Mouse (Mus musculus) heart, postnatal 10 days (tissue): ENCODE results near the gene Ttc30a1. TPM values are rescaled to one million over a fixed set of nuclear protein-coding genes. Genes with fewer than 3 reads are reported as not detected.
"Not testable (repeated sequence)": the region's sequence is repeated elsewhere in the genome, so short reads cannot be mapped to it uniquely, and the experiment has no call there.

ENCODE experiments used
- DNase-seq, 2 experiments: peaks; one replicate each; pipeline ENCODE4 v3.0.0; 2021
- intact Hi-C: fragments of 180-260 bp; cut with DNase I; formaldehyde crosslinking; loops from one replicate; pipeline ENCODE4 v1.15.1; 2025
- total RNA-seq, 2 experiments: library from RNA; stranded (reverse); gene quantifications; 2 replicates each; pipeline ENCODE4 v1.2.3; 2021

The Ttc30a1 gene
- total RNA-seq = 1 to 10 TPM; 2.7 to 3.6 TPM

DNA sequence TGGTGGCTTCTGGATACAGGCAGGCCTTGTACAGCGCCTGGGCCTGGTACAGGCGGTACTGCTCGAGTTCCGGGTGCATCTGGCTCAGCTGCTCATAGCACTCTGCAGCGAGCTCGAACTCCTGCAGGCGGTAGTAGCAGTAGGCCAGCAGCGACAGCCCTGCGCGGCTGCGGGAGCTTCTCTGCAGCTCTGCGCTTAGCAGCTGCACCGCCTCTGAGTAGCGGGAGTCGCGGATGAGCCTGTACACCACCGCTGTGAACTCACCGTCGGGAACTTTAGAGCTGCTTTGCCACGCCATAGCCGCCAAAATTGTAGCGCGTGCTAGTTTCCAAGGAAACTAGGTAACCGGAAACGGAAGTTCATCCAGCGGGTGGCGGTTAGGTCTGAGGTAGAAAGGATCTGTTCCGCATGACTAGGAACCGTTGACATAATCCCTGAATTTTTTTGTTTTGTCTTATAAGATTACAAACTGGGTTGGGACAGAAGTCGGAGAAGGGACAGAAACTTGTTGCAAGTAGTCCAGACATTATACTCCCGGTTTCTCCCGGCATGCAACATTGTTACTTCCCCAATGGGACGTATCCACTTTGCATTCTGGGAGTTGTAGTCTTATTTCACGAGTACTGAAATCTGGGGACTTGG lies at the start of gene Ttc30a1:
Gene Ttc30a1 (minus strand): TSS at position 528 of the 642 bp plus-strand sequence.
- intact Hi-C loops = not testable (repeated sequence)
- DNase-seq = peak; percentile 87

DNA sequence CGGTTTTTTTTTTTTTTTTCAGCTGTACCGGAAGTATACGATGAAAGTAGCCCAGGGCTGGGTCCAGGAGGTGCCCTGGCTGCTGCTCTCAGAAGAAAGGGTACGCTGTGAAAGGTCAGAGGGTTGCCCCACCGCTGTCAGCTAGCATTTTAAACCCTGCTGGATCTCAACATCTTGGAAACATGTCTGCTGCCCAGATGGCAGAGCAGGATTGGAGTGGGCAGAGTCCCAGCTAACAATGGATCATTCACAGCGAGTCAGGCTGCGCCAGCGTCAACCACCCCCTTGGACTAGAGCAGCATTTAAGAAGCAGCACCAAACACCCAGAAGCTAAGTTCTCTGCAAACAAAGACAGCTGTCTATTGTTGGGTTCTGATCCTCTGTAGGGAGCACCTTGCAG lies 48.3 kb upstream of the Ttc30a1 start:
- no peak for DNase-seq
- intact Hi-C loops = no loop called here

DNA sequence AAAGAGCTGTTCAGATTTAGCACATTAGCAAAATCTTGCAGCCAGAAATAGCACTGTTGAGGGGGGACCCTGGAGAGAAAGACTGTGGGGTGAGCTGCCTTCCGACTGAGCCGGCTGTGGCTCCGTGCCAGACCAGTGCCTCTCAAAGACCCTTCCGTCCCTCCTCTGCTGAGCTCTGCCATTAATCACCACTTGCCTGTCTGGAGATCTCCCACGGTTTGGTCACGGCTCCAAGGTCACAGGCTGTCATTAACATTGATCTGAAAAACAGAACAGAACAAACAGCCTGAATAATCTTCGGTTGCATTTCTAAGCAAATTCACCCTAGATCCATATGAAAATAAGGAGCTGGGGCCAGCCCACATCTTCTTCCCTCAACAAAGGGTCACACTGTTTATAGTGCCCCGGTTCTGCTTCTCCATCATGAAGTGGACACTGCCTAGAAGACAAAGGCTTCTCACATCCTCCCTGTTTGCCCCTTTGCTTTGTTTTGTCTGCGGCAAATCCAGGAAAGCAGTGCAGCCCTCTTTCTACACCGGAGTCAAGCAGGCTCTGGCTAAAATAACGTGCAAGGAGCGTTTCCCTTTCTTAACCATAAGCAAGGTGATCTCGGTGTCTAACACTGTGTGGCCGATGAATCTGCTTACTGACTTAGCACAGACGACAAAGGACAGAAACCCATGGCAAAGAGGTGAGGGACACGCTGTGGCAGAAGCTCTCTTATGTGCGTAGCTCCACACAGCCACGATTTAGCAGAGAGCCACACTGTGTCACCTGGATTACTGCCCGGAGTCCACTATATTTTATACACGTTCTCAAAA lies 47.5 kb upstream of the Ttc30a1 start:
- DNase-seq = peak; percentile 1 to 8
- intact Hi-C loops = no loop called here

DNA sequence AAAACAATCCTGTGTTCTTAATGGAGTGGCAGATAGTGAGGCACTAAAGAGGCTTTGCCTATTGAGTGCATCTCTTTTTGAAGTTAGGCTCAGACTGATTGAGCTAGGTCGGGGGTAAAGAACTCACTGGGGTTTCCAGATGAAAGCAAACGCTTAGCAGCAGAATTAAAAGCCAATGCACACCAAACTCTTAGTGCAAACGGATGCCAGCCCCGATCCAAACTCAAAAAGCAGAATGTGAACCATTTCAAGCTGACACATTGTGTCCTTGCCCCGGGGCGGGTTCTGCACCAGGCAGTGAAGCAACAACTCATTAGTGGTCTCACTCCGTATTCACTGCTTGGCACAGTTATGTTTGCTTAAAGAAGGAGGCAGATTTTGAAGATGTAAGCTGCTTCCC lies 35.1 kb upstream of the Ttc30a1 start:
- intact Hi-C loops = no loop called here

GRCm38 (mm10) chr2:76016136-76016535 lies 34.4 kb upstream of the Ttc30a1 start:
- no peak for DNase-seq
- intact Hi-C loops = no loop called here

More for the DNA sequence above, 35.1 kb upstream of the Ttc30a1 start:
- DNase-seq = no peak

DNA sequence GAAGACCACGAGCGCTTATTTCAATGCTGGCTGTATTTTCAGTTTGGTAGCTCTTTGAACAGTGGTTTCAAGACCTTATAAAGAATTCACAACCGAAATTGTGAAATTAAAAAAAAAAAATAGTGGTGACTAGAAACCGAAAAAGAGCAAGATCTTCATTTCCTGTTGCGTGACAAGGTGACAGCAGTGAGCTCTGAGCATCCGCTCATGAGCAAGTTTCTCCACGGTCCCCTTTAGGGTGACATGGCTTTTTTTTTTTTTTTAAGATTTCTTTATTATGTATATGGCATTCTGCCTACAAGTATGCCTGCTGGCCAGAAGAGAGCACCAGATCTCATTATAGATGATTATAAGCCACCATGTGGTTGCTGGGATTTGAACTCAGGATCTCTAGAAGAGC lies 33.7 kb upstream of the Ttc30a1 start:
- intact Hi-C loops = no loop called here
- no peak for DNase-seq

GRCm38 (mm10) chr2:76014659-76015058 lies 32.9 kb upstream of the Ttc30a1 start:
- intact Hi-C loops = no loop called here
- DNase-seq = no peak

DNA sequence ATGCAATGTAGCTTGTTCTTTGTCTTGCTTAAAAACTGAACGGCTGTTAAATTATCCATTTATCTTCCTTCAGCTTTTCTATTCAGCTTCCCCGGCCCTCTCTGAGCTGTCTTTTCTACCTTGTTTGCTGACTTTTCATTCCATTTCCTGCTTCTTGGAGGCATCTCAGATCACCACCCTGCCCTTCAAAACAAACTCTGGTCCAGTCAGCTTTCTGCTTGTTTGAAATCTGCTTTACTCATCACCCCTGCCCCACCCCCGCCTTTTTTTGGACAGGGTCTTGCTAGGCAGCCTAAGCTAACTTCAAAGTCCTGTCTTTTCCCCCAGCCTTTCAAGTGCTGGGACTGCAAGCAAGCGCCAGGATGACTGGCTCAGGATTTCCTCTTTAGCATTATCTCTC lies 24.4 kb upstream of the Ttc30a1 start:
- intact Hi-C loops = no loop called here
- DNase-seq = no peak

DNA sequence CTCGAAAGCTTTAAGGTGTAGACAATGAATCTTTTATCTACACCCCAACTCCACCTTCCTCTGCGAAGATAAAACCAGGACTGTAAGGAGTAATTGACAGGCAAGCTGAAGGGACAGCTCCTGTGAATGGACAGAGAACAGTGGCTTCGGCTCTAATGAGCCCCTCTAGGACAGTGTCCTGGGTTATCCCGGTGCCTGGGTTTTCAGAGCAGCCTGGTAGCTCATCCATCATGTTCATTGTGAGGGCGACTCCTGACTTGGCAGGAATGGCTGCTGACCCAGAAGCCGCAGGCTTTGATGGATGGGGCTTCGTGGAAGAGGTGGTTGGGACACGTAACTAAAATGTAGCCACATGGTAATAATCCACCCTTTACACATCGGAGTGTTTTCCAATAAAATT lies 21.1 kb upstream of the Ttc30a1 start:
- intact Hi-C loops = no loop called here
- no peak for DNase-seq

DNA sequence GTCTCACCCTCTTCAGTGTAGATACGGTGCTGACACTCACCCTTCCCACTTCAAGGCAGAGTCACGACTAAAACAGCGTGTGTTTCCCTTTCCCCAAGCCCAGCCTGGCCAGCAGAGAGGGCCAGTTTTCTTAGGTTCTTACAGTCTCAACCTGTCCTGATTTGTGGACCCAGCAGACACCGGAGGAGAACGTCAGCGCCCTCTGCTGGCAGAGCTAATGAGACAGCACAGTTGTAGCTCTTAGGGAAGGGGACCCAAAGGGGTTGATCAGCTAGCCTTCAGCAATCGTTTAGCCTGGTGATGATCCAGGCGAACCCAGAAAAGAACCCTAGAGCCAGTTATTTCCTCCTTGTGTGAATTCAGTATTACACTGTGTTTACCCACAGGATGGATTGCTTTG lies 19.6 kb upstream of the Ttc30a1 start:
- intact Hi-C loops = no loop called here
- peak; percentile 64 to 78 for DNase-seq

DNA sequence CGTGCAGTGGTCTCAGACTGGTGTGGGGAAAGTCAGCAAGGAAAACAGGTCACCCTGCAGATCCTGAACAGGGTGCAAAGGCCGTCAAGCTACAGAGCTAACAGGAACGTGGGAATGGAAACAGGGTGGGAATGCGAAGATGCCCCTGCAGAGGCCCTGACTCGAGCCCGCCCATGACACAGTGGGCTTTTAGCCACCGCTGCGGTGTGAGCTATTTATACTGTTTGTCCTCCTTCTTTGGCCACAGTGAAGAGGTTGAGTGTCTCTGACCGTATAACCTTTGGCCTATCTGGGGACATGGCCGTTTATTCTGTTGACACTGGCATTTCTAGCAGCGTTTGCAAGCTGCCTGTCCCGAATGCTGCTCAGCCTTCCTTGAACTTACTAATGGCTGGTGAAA lies 17.9 kb upstream of the Ttc30a1 start:
- intact Hi-C loops = no loop called here
- DNase-seq = peak; percentile 45 to 56

DNA sequence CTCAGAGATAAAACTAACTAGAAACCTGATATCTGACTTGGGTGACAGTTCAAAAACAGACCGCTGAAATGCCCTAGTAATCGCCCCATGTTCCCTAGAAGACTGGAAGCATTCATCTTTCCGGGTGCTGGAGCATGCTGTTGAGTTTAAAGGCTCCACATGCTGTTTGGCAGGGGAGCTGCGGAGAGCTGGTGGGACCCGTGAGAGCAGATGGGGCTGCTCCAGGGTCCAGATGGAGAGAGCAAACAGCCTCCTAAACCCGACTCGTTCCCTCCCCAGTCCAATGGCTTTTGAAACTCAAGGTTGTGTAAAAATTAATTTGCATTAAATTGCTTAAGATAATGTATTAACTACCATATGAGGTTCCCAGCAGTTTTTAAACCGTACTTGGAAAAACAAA lies 16.9 kb upstream of the Ttc30a1 start:
- intact Hi-C loops = no loop called here
- peak in 1 of 2 experiments; percentile 17 for DNase-seq

GRCm38 (mm10) chr2:75997726-75998125 lies 16.0 kb upstream of the Ttc30a1 start:
- no peak for DNase-seq
- intact Hi-C loops = no loop called here

GRCm38 (mm10) chr2:75994841-75995240 lies 13.1 kb upstream of the Ttc30a1 start:
- intact Hi-C loops = no loop called here

DNA sequence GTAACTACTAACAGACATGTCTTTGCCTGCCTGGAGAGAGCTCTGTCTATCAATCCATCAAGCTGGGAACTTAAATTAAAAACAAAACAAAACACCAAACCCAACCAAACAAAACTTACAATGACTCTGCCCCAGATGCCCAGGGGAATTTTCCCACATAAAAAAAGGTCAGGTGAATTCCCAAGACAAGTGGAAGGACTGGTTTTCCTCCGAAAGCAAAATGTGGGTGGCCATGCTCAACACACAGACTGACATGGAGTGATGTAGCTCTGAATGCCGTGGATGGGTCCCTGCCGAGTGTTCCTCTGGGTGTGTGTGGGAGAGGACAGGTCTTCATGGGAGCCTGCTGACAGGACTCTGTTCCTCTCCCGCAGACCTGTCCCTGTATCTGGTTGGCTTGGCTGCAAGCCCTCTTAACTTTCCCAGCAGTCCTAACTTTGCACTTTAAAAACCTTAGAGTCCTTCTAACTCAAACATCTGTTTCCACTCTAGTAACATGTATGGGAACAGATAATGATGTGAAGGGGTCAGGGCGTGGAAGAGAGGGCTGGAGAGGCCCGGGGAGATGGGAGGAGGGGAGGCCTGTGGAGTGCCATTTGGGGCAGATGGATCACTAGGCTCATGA lies 9.9 kb upstream of the Ttc30a1 start:
- DNase-seq = no peak
- intact Hi-C loops = loop anchor here (1.0 kb wide), 1 partner anchor 77 kb away; no protein-coding TSS in a partner anchor

More at GRCm38 (mm10) chr2:75994841-75995240, 13.1 kb upstream of the Ttc30a1 start:
- no peak for DNase-seq

DNA sequence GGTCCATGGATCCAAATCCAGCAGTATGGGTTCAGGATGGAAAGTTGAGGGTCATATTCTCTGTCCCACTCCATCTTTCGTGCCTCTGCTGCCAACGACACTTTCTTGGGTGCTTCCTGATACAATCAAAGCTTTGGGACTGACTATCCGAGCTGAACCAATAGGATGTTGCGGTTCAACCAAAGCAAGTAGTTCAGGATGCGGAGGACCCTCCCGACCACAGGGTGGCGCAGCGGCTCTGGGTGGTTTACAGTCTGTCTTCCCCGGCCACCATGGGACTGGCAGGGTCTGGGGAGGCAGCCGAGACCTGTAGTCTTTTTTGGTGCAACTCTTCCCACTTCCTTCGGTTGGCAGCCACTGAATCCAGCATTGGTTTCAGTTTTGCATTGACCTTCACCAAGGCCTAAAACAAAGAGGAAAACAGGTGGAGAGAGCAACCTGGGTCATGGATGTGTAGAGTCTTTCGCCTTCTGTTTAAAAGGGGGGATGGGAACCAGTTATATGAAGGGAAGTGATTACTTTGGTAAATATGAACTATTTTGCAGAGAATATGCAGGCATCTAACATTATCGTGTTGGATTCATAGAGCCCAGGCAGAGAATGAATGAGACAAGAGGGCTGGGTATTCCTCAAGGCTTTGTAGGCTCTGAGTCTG lies 9.2 kb upstream of the Ttc30a1 start:
- DNase-seq = peak; percentile 66 to 88
- intact Hi-C loops = loop anchor here (1.0 kb wide), 1 partner anchor 77 kb away; no protein-coding TSS in a partner anchor

GRCm38 (mm10) chr2:75989694-75990093 lies 7.9 kb upstream of the Ttc30a1 start:
- intact Hi-C loops = loop anchor here (5.0 kb wide), 1 partner anchor 123 kb away; no protein-coding TSS in a partner anchor
- no peak for DNase-seq

GRCm38 (mm10) chr2:75988779-75989363 lies 7.1 kb upstream of the Ttc30a1 start:
- intact Hi-C loops = loop anchor here (5.0 kb wide), 1 partner anchor 123 kb away; no protein-coding TSS in a partner anchor
- no peak for DNase-seq

DNA sequence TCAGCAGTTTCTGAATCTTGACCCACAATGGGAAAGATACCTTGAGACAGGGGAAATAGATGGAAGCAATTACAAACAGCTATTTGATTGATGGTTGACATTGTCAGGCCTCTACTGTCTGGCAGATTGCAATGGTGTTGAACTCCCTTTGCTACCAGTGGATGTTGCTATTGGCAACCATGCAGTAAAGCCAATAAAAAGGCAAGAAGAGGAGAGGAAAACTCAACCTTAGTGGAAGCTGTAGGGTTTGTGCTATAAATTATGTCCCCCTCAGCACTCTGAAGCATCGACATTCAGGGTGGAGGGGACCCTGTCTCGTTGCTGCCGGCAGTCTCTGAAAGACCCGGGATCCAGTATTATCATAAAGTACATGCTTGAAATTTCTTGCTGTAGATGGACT lies 6.6 kb upstream of the Ttc30a1 start:
- intact Hi-C loops = loop anchor here (5.0 kb wide), 1 partner anchor 124 kb away; no protein-coding TSS in a partner anchor
- no peak for DNase-seq

DNA sequence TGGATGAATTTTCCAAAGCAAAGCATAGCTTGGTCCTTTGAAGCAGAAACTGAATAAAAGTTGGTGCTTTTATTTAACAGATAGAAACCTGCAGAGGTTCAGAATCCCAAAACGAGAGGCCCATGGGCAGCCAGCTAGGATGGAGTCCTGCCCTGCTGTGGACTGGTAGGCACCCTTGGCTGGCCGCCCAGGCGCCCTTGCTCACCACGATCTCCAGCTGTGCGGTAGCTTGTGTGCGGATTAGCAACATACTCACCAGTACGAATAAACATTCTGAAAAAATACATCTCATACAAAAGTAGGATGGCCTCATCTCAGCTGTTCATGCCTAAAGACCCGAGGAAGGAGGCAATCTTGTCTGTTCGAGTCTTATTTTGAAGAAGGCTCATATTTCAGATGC lies 6.0 kb upstream of the Ttc30a1 start:
- intact Hi-C loops = loop anchor here (5.0 kb wide), 1 partner anchor 125 kb away; no protein-coding TSS in a partner anchor
- DNase-seq = no peak
